Mouse (Mus musculus): ENCODE measurements around the gene Dnah11.

The Dnah11 gene

DNA sequence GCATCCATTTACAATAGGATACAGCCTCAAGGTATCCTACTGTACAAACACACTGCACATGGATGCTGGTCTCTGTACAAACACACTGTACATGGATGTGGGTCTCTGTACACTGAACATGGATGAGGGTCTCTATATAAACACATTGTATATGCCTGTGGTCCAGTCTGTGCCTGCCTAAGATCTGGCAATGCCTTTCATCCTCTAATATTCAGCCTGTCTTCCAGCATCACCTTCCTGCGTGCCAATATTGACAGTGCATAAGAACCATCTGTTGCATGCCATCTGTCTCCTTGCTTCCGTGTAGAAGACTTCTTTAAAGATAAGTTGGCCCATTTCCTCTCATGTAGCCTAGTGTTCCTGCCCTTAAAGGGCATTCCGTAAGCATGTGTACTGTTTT, 100.6 kb downstream of the Dnah11 start:
- peak; percentile 77 for ATAC-seq (ENCODE audit: insufficient number of reproducible peaks, low FRiP score, low TSS enrichment)

DNA sequence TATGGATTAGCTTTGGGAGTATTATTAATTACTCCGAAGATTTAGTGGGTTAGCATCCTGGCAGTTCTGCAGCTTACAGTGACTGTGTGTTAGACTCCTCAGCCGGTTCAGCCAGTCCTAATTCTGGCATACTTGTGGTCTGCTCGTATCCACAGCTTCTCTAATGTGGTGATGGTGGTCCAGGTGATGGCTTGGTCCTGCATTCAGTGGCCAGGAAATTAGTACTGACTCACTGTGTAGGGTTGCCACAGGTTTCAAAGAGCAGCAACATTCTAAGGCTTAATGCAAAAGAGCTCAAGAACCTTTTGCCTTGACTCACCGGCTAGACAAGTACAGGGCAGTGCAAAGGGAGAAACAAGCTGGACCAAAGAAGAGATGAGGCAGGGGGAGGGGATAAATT, 103.9 kb downstream of the Dnah11 start:
- no peak for ATAC-seq (ENCODE audit: insufficient number of reproducible peaks, low FRiP score, low TSS enrichment)

DNA sequence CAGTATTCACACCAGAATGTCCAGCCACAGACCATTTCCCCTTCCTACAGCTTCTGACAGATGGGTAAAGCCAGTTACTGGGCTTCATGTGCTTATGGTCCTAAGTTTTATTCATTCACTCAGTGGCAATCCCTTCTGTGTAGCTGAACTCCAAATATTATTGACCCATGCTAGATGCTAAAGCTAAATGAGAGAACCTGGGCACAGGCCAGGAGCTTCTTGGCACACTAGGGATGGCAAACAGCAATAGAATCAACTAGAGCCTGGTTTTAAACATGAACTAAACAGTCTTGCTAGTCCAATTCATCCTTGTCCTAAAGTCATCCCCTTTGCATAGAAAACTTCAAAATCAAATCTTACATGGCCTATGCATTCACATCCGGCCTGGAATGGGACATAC, 113.6 kb downstream of the Dnah11 start:
- ATAC-seq (ENCODE audit: insufficient number of reproducible peaks, low FRiP score, low TSS enrichment) = no peak

DNA sequence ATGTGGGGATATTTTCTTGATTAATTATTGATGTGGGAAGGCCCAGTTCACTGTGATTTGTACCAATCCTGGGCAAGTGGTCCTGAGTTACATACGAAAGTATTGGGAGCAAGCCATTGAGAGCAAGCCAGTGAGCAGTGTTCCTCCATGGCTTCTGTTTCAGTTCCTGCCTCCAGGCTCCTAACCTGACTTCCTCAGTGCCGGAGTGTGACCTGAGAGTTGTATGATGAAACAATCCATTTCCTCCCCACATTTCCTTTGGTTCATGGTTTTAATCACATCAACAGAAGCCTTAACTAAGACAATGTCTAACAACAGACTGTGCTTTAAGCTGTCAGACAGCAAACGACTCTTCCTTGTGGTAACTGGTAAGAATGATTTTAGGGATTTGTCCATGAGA, 114.0 kb downstream of the Dnah11 start:
- ATAC-seq (ENCODE audit: insufficient number of reproducible peaks, low FRiP score, low TSS enrichment) = no peak

DNA sequence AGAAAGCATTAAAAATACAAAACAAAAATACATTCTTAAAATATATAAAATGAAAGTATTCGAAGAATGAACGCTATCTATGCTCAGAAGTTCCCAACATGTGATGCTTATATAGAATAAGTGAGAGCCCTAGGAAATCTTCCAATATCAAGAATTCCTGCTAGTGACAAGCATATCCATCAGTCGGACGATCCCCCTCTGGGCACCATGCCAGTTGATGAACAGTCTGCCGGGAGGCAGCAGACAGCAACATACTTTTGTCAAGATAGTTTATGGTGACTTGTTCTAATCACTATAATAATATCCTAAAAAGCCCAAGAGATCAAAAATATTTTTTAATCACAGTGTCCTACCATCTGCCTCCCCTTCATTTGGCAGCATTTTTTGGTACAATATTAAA, 114.7 kb downstream of the Dnah11 start:
- ATAC-seq (ENCODE audit: insufficient number of reproducible peaks, low FRiP score, low TSS enrichment) = no peak

DNA sequence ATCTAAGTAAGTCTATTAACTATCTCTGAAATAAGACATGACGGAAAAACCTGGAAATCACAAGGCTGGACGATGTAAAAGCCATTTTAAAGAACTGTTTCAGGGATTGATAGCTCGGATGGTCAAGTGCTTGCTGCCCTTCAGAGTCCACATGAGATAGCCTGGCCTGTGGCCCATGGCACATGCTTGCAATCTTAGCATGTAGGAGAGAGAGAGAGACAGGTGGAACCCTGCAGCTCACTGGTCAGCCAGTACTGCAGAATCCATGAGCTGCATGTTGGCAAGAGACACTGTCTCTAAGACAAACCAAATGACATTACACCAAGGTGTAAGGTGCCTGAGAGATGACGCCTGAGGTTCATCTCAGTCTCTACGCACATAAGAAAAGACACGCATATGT, 118.4 kb downstream of the Dnah11 start:
- no peak for ATAC-seq (ENCODE audit: insufficient number of reproducible peaks, low FRiP score, low TSS enrichment)

DNA sequence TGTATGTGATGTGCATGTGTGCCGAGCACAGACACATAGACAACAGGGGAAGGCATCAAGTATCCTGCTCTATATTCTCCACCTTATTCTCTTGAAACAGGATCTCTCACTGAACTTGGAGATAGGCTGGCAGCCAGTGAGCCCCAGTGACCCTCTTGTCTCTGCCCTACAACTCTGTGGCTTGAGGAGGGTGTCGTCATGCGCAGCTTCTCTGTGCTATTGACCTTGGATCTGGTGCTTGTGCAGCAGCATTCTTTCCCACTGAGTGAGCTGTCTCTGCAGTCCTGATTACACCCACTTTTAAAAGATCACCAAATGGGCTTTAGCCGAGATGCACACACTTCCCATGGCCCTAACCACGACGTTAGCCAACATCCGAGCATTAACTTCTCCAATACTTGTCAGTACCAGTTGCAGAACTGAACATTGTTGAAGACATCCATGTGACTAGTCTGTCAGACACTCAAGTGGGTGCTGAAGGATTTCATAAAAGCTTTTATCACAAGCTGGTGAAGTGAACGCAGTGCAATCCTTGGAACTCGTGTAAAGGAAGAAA, 120.3 kb downstream of the Dnah11 start:
- ATAC-seq (ENCODE audit: insufficient number of reproducible peaks, low FRiP score, low TSS enrichment) = no peak

DNA sequence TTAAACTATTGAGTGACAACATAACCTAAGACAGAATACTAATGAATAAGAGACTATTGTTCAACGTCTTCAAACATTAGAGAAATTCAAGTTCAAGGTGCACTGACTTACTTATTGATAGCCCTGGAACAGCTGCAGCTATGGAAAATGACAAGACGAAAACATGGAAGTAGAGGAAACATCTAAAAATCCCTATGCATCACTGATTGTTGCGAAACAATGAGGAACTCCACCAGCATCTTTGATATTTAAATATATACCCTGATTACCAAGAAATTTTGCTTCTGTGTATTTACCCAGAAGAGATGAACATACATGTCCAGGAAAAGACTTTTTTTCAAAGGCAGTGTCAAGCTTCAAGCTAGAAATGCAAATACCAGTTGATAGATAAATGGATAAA, 122.0 kb downstream of the Dnah11 start:
- ATAC-seq (ENCODE audit: insufficient number of reproducible peaks, low FRiP score, low TSS enrichment) = no peak

DNA sequence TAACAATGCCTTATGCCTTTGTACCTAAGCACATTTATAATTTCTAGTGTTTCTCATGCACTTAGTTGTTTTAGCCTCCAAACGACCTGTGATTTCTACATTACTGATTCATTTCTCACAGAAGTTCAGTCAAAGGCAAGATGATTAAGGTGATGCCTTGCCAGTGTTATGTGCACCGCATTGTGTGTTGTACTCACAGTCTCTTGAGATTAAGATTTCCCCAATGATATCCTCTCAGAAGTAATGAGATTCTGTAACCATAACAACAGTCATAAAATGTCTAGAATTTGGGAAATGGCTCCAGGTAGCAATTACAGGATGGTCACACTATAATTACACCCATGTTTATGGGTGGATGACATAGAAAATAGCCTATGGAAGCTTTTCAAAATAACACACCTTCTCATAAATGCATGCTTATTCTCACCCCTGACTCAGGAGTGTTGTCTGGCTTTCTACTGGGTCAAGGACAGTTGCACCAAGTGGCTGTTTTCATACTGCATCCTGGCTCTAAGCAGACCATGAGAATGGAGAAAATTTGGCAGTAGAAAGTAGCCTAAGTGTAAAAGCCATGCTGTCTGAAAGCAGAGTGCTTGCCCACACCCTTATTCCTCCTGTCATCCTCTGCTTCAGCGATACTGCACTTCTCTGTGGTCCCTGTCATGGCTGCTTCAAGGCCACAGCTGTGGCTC, 126.5 kb downstream of the Dnah11 start:
- no peak for ATAC-seq (ENCODE audit: insufficient number of reproducible peaks, low FRiP score, low TSS enrichment)

DNA sequence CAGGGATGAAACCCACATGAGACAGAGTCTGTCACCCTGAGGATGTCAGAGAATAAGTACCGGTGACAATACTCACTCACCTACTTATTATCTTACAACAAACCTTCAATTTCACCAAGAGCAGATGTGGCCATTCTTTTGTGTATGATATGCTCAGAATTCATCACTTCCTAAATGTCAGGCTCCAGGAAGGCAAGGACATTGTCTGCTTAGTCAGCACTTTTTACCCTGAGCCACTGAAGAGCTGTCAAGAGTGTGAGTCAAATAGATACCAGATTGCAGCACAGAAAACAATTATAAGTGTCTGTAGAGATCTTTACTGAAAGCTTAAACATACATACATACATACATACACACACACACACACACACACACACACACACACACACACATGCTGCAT, 127.2 kb downstream of the Dnah11 start:
- no peak for ATAC-seq (ENCODE audit: insufficient number of reproducible peaks, low FRiP score, low TSS enrichment)

DNA sequence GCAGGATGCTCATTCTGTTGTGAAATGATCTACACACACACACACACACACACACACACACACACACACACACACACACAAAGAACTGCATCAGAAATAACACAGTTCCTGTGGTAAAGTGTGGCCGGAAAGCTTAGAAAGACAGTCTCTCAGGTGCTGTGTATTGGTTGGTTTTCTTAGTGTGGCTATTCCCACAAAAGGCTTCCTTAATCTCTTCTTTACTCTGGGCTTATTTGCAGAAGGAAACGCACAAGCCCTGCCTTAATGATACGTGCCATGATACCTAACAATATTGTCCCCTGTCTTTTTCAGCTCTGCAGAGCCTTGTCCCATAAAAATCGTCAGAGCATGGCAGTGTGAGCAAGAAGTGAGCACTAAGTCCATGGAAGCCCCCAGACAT, 130.1 kb downstream of the Dnah11 start:
- ATAC-seq (ENCODE audit: insufficient number of reproducible peaks, low FRiP score, low TSS enrichment) = no peak

DNA sequence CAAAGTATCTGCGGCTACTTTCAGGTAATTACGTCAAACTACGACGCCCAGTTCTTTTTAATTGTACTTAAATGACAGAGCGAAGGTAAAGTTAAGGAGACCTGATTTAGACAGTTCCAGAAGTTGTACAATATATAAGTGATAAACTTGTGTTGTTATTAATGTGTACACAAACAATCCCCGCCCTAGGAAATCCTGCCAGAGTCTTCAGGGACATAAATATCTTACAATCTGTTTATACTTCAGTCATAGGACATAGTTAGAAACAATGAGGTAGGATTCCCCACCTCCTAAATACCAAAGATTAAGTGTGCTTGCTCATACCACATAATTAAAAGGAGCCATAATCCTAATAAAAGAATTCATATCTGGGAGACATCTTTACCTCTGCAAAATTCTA, 136.5 kb downstream of the Dnah11 start:
- ATAC-seq (ENCODE audit: insufficient number of reproducible peaks, low FRiP score, low TSS enrichment) = no peak

DNA sequence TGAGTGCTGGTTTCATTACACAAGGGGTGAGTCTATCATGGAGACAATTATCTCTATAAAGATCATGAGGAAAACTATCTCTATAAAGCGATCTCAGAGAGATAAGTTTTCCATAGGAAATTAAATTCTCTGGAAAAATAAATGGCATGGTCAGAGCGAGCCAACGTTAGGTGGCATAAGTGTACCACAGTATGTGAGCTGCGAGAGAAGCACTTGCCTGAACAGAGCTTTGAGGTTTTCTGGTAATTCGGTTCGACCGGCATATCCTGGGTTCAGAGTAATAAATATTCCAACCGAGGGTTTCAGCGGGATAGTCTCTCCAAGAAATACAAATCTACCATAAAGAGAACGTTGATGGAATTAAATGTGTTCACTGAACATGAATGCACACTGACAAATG, 142.0 kb downstream of the Dnah11 start:
- ATAC-seq (ENCODE audit: insufficient number of reproducible peaks, low FRiP score, low TSS enrichment) = peak; percentile 80

DNA sequence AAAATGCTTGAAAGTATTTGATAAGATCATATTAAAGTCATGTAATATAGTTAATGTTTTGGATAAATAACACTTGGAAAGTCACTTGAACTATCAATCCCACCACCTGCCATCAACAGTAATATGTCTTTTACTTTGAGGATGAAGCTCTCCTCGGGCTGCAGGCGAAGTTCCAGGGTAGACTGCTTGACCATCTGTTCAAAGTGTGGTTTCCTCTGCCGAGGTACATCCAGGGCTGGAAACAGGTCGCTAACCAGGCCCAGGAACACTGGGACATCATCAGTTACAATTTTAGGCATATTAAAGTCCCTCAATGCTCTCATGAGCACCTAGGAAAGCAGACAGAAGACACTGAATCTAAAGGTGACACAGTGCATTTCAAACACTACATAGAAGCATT, 153.5 kb downstream of the Dnah11 start:
- ATAC-seq (ENCODE audit: insufficient number of reproducible peaks, low FRiP score, low TSS enrichment) = no peak

DNA sequence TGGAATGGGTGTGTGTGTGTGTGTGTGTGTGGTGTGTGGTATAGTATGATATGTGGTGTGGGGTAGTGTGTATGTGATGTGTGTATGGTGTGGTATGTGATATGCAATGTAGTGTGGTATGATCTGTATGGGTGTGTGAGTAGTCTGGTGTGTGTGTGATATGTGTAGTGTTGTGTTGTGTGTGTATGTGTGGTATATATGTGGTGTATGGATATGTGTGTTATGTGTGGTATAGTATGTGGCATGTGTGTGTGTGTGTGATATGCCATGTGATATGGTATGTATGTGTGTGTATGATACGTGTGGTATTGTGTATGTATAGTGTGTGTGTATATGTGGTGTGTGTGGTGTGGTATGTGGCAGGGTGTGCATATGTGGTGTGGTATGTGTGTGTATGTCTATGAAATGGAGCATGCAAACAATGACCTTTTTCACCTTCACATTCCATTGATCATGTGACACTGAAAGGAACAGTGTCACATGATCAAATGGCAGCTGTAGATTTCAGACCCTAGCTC, 155.7 kb downstream of the Dnah11 start:
- ATAC-seq (ENCODE audit: insufficient number of reproducible peaks, low FRiP score, low TSS enrichment) = no peak

DNA sequence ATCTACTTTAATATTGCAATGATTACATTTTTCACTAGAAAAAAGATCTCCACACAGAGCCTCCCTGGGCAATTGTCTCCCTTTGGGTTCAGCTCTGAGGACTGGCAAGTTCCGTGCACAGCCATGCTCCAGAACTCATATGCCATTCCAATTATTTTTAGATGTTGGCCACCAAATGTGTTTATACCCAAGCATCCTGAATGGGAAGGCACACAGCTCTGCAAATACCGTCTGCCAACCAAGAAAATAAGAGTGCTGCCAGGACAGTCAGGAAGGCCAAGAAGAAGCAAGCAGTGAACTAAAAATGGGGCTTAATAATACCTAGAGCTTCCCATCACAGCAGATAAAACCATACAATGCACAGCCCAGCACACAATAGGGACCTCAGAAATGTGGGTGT, 156.6 kb downstream of the Dnah11 start:
- ATAC-seq (ENCODE audit: insufficient number of reproducible peaks, low FRiP score, low TSS enrichment) = peak; percentile 87

DNA sequence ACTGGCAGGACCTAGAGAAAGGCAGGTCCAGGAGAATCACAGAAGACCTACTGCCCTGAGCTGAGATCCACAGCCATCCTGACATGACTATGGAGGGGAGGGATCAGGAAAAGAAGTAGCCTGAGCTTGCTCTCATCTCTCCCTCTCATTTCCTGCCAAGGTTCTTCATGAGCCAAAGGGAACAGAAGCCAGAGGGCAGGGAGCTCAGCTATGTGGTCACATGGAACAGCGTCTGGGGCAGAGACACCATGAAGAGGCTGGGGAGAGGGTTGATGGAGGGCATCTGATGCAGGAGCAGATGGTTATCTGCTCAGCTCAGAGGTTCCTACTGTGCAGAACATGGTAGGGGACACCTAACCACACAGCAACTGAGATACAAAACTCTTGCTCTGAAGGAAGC, 163.9 kb downstream of the Dnah11 start:
- ATAC-seq (ENCODE audit: insufficient number of reproducible peaks, low FRiP score, low TSS enrichment) = peak; percentile 88

DNA sequence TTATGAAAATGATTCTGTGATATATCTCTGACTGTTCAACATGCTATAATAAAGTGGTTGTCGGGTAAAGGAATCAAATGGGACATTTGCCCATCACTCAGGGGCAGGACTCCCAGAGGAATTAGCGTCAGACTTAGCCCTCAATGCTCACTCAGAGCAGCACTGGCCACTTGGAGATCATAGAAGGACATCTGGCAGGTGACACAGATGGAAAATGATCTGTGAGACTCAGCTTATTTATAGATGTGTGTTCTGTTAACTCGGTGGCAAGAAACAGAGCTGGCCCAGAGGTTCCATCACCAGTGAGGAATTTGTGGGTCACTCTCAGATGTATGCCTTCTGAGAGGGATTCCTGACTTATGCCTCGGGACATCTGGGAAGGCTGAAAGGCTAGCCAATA, 173.1 kb downstream of the Dnah11 start:
- ATAC-seq (ENCODE audit: insufficient number of reproducible peaks, low FRiP score, low TSS enrichment) = no peak

DNA sequence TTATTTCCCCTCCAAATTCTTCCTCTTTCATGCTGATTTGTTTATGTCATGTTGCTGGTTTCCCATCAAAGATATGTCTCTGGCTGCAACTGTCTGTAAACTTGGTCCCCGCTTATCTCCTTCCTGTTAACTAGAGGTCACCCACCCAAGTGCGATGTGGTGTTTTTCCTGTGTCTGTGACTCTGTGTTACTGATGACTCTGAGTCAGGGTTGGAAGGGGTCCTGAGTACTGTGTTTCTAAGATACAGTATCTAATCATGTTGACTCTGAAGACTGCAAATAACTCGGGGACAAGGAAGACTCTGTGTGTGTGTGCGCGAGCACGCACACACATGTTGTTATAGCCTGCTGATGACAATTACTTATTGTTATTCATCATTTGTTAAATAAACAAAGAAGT, 179.9 kb downstream of the Dnah11 start:
- no peak for ATAC-seq (ENCODE audit: insufficient number of reproducible peaks, low FRiP score, low TSS enrichment)

DNA sequence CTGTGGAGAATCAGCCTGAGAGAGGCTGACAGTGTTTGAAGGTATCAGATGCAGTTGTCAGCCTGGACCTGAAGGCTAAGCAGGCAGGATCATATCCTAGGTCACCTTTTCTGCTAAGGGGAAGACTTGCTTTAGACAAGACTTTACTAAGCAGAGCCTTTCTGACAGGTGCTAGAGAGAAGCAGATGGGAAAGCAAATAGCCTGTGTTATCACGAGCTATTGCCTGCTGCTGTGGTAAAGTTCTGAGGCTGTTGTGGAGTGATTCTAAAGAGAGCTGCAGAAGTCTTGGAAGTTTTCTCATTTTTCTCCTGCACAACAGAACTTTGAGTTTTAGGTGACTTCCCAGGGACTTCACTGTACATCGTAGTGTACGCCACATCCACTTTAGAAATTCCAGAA, 185.0 kb downstream of the Dnah11 start:
- ATAC-seq (ENCODE audit: insufficient number of reproducible peaks, low FRiP score, low TSS enrichment) = no peak

DNA sequence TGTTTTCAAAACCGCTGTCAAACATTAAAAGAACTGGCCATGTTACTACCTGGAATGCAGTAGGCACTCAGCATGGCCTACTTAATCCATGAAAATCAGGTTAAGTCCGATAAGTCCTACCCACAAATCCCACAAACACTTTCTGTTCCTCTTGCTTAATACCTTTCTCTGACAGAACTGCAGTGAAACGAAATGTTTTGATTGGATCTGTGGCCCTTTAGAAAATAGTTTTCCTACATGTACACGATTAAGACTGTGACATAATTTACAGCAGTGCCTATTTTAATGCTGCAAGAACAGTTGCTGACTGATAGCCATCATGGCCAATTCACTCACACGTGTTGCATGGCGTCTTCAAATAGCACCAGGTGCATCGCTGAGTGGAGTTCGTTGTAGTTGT, 186.9 kb downstream of the Dnah11 start:
- no peak for ATAC-seq (ENCODE audit: insufficient number of reproducible peaks, low FRiP score, low TSS enrichment)

DNA sequence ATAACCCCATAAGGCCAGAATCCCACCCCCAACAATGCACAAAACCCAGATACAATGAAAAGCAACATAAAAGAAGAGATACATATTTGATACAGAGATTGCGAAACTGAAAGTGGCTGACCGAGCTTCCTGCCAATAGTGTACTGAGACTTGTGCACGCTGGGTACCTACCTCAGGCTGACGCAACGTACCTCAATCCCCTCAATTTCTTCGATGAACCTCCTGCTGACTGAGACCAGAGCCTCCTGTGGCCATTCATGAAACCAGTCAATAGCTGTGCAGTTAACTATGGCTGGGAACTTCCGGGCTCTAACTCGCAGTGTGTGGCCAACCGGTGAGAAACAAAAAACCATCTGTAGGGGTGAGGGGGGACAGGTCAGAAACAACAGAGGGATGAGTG, 203.9 kb downstream of the Dnah11 start:
- ATAC-seq (ENCODE audit: insufficient number of reproducible peaks, low FRiP score, low TSS enrichment) = no peak
